Mouse (Mus musculus) cerebellum, postnatal 4 days (tissue): ENCODE data around the gene Osbpl2.
"Not testable (repeated sequence)": the region's sequence is repeated elsewhere in the genome, so short reads cannot be mapped to it uniquely, and the experiment has no call there.

Experiments
- DNase-seq, 2 experiments: peaks; one replicate each; pipeline ENCODE4 v3.0.0; 2022; ENCODE audit warnings: low spot score in 2 of 2, mixed read lengths in 1 of 2

Osbpl2 gene

GRCm38 (mm10) chr2:180148551-180148950, 29.4 kb downstream of the Osbpl2 start:
- DNase-seq, result no peak

GRCm38 (mm10) chr2:180154796-180155195, 35.7 kb downstream of the Osbpl2 start:
- peak in 1 of 2 experiments; percentile 40 for DNase-seq

- DNase-seq, result no peak
Measured at GRCm38 (mm10) chr2:180158627-180159026, 39.5 kb downstream of the Osbpl2 start.

- DNase-seq, result peak in 1 of 2 experiments; percentile 69
Measured at GRCm38 (mm10) chr2:180165855-180166254, 46.7 kb downstream of the Osbpl2 start.

- DNase-seq, result no peak
Measured at GRCm38 (mm10) chr2:180166869-180167268, 47.8 kb downstream of the Osbpl2 start.

DNA sequence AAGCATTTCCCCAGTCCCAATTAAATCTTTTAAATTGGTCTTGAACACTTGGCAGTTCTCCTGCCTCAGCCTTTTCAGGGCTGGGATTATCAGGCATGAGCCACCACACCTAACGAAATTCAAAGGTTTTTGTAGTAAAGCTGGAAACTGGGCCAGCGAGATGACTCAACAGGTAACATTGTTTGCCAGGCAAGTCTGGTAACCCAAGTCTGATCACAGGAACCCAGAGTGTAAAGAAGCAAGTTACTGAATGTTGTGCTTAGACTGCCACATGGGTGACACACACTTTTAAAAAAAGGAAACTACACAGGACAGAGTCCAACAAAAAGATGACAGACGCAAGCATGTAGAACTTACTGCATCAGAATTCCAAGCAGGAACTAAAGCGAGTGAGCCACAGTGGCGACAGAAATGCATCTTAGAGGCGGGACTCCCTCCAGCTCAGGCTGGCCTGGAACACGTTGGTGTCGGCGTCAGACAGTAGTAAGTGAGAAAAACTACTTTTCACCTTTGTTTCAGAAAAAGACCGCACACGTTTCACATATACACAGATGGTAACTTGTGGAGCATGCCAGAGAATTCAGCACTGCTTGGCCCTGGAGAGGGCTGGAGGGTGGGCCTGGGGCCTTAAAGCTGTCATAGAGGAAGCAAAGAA, 51.2 kb downstream of the Osbpl2 start:
- no peak for DNase-seq

DNA sequence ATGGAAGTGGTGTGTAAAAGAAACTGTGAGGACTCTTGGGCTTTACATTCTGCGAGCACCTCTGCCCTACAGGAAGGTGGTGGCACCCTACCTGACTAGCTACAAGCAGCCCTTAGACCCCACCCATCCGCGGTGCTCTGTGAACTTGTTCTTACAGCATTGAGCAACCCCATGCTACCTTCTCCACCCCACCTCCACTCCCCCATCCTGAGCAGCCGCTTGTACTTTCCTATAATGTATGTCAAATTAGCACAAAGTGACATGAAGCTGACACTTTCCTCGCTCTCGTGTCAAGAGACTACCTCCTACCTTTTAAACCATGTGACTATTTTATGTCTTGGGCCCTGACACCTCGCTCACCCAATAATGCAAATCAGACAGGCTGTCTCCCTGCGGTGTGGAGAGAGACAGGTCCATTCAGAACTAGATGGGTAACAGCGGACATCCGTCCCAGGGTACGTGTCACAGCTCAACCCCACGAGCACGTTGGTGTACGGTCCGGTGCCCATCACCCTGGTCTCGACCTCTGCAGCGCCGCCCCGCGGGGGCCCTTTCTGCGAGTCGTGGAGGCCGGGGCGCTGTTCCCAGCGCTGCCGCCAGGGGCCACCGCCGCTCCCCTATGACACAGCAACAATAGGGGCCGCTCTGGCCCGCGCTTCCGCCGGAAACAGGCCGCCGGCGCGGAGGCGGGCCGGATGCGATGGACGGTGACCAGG, 51.9 kb downstream of the Osbpl2 start, which contains the start of gene Adrm1:
Gene Adrm1 (plus strand): TSS at position 680 of the 716 bp plus-strand sequence.
- DNase-seq, result peak; percentile 98 to 99

GRCm38 (mm10) chr2:180171522-180172070, 52.5 kb downstream of the Osbpl2 start:
- no peak for DNase-seq

- peak in 1 of 2 experiments; percentile 17 for DNase-seq
Measured at GRCm38 (mm10) chr2:180172152-180172551, 53.0 kb downstream of the Osbpl2 start.

DNA sequence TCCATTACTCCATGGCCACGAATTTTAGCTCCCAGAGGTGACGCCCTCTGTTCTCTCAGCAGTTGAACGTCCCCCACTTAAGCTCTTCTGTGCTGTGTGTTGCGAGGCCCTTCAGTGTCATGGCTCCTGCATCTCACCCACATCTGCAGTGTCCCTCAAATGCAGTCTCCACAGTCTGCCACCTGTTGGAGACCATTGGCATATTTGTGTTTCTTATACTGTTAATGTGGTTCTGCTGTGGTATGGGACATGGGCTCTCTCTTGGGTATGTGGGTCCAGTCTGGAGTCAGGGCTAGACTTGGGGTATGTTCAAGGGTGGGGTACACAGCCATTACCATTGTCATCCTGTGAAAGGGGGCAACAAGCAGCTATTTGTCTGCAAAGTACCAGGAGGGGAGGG, 54.1 kb downstream of the Osbpl2 start:
- DNase-seq, result peak in 1 of 2 experiments; percentile 3

- DNase-seq, result not testable (repeated sequence)
Measured at GRCm38 (mm10) chr2:180173711-180174110, 54.6 kb downstream of the Osbpl2 start.

GRCm38 (mm10) chr2:180174121-180174520, 55.0 kb downstream of the Osbpl2 start:
- DNase-seq, result no peak

GRCm38 (mm10) chr2:180175725-180176124, 56.6 kb downstream of the Osbpl2 start:
- no peak for DNase-seq

DNA sequence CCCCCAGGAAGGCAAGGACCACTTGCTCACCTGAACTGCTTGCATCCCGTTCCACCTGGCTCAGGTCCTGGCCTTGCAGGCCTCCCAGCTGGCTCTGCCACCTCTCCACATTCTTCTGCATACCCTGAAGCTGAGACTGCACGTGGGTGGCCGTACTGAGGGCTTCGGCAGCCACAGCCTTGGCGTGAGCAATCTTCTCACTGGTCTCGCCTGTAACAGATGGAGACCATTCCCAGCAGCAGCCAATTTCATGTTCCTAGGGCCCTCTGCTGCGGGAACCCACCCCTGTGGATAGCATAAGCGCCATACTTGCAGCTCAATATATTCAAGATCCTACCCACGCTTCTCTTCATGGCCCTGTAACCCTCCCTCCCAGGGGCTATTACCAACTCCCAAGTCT, 62.4 kb downstream of the Osbpl2 start:
- DNase-seq, result no peak

GRCm38 (mm10) chr2:180184011-180184751, 65.1 kb downstream of the Osbpl2 start:
- peak in 1 of 2 experiments; percentile 57 for DNase-seq

DNA sequence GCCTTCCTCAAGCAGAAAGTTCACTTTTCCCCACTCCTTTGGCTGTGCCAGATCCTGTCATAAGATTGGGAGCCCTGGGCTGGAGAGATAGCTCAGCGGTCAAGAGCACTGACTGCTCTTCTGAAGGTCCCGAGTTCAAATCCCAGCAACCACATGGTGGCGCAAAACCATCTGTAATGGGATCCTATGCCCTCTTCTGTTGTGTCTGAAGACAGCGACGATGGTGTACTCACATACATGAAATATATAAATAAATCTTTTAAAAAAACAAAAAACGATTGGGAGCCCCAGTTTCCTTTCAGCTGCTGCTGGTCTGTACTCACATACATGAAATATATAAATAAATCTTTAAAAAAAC, 65.6 kb downstream of the Osbpl2 start:
- DNase-seq, result no peak

- no peak for DNase-seq
Measured at GRCm38 (mm10) chr2:180185686-180186085, 66.6 kb downstream of the Osbpl2 start.

DNA sequence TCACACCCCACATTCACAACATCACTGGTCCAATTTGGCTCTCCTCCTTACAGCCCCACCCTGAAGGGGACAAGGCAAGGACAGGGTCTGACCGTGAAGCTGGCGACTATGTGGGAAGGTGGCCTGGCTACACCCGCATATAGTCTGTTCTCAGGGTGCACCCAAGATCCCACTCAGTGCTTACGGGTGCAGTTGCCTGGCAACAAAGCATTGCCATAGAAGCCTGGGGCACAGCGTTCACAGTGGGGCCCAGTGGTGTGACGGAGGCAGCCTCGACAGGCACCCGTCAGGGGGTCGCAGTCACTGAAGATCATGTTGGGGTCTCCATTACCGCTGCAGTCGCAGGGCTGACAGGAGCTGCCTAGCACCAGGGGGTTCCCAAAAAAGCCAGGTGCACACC, 68.3 kb downstream of the Osbpl2 start:
- DNase-seq, result no peak

- DNase-seq, result no peak
Measured at GRCm38 (mm10) chr2:180196610-180197322, 77.7 kb downstream of the Osbpl2 start.

DNA sequence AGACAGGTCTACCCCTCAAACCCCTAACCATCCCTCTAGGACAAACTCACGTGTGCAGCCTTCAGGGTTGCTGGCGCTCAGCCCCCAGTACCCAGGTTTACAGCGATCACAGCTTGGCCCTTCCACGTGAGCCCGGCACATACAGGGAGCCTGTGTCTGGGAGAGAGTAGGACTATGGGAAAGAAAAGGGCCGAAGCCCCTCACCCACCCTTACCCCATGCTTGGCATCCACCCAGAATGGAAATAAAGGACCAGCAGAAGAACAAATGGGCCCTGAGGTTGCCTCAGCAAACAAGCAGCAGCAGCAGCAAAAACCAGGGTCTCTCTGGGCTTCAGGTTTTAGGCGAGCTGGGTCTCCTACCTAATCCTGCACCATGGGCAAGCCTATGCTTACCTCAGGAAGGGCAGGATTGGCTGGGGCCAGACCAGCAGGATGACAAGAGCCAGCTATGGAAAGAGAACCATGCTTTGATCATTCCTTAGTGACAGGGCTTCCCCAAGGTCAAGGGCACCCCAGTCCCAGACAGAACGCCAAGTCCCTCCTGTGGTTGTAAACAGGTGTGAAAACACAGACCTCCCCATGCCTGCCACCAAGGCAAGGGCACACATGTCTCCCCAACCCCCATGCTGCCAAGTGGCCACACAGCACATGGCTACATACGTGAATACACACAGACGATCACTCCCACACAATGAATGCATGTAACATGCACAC, 78.4 kb downstream of the Osbpl2 start:
- DNase-seq, result no peak

DNA sequence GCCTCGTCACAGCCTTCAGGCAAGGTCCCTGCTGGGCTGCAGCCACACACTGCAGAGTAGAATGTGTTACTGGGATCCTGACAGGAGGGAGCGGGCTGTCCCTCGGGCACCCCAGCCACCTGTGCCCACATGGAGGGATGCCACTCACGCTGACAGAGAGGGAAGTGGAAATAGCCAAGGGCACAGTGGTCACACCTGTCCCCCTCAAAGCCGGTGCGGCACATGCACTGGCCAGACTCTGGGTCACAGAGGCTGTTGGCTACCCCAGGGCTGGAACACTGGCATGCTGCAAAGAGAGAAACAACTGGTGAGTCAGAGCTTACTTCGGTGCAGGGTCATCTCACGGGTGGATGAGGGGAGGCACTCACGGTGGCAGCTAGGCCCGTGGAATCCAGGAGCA, 79.7 kb downstream of the Osbpl2 start:
- no peak for DNase-seq
